Mouse (Mus musculus) olfactory bulb, adult 2 months (tissue): ENCODE measurements around the gene Fam208b.

Experiments
- CTCF ChIP-seq: fragments of 200-500 bp; IDR thresholded peaks from 2 replicates; pipeline ENCODE4 v1.5.1; 2012; ENCODE audit warnings: low read depth, mild to moderate bottlenecking, low read length, moderate library complexity; ENCODE audit not compliant: insufficient read depth
- POLR2A ChIP-seq: fragments of 200-500 bp; IDR thresholded peaks from 2 replicates; pipeline ENCODE4 v1.6.1; 2012; ENCODE audit warnings: mild to moderate bottlenecking, low read depth, low read length, moderate library complexity; ENCODE audit not compliant: insufficient read depth

DNA sequence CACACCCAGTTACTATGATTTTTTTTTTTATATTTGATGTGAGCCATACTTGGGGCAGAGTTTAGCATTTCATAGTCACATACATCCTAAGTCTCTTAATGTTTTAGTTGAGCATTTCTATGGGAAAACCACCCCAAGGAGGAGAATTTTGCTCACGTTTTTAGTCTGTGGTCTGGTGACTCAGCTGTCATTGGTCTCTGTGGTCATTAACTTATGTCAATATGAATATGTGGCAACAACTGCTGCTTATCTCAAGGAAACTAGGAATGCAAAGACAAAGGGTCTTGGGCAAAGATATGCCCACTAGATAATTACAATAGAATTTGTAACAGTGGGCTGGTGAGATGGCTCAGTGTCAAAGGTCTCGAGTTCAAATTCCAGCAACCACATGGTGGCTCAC is 47.0 kb downstream of the Fam208b start:
- no peak for TF ChIP-seq CTCF
- TF ChIP-seq POLR2A, result no peak
